Mouse (Mus musculus) adrenal gland, postnatal 10 days (tissue): ENCODE results near the gene Olfr979. TPM values are rescaled to one million over a fixed set of nuclear protein-coding genes. Genes with fewer than 3 reads are reported as not detected.
"Not testable (repeated sequence)": the region's sequence is repeated elsewhere in the genome, so short reads cannot be mapped to it uniquely, and the experiment has no call there.

ENCODE experiments used
- DNase-seq: peaks from one replicate; pipeline ENCODE4 v3.0.0; 2021; ENCODE audit warnings: mixed read lengths
- long read RNA-seq, 2 experiments: library from polyadenylated mRNA; stranded (forward); transcript quantifications; one replicate each; pipeline ENCODE4 v2.0.0; 2021
- total RNA-seq, 2 experiments: library from RNA; stranded (reverse); gene quantifications; 2 replicates each; pipeline ENCODE4 v1.2.3; 2021

The Olfr979 gene
- not detected for total RNA-seq
- long read RNA-seq, experiment 1: 0 reads
- long read RNA-seq, experiment 2: 0 reads

- DNase-seq: no peak
Measured at GRCm38 (mm10) chr9:40003365-40003764, at the start of gene Olfr979. Gene Olfr979 (minus strand): TSS chr9:40003465.

GRCm38 (mm10) chr9:40050138-40050537 is 46.9 kb upstream of the Olfr979 start:
- no peak for DNase-seq

GRCm38 (mm10) chr9:40021164-40021563 is 17.9 kb upstream of the Olfr979 start, which contains the start of gene Olfr981:
Gene Olfr981 (plus strand): TSS chr9:40021464.
- DNase-seq: no peak

- DNase-seq: no peak
Measured at GRCm38 (mm10) chr9:40009482-40009881, 6.2 kb upstream of the Olfr979 start, which contains the start of gene Olfr980. Gene Olfr980 (minus strand): TSS chr9:40009582.

- no peak for DNase-seq
Measured at GRCm38 (mm10) chr9:39991813-39992212, 11.5 kb downstream of the Olfr979 start, which contains the start of gene Olfr978. Gene Olfr978 (plus strand): TSS chr9:39992113.

- DNase-seq: not testable (repeated sequence)
Measured at GRCm38 (mm10) chr9:39976581-39977145, 26.6 kb downstream of the Olfr979 start.

- DNase-seq: not testable (repeated sequence)
Measured at GRCm38 (mm10) chr9:39961033-39961432, 42.2 kb downstream of the Olfr979 start, which contains the start of gene Olfr976. Gene Olfr976 (minus strand): TSS chr9:39961133.

GRCm38 (mm10) chr9:39951946-39952345 is 51.3 kb downstream of the Olfr979 start, which contains the start of gene Olfr975:
Gene Olfr975 (minus strand): TSS chr9:39952046.
- no peak for DNase-seq

Other genes with a start within 250 kb of the Olfr979 start
- gene Olfr968, start 220.2 kb downstream of the Olfr979 start, total RNA-seq: not detected
- not detected for gene Olfr969, start 212.5 kb downstream of the Olfr979 start, total RNA-seq
- not detected for gene Olfr970, start 194.6 kb downstream of the Olfr979 start, total RNA-seq
- not detected for gene Olfr971, start 166.6 kb downstream of the Olfr979 start, total RNA-seq
- not detected for gene Olfr972, start 137.0 kb downstream of the Olfr979 start, total RNA-seq
- gene Olfr229, start 96.1 kb downstream of the Olfr979 start, total RNA-seq: not detected
- not detected for gene Olfr974, start 66.0 kb downstream of the Olfr979 start, total RNA-seq
- not detected for gene Olfr975, start 51.4 kb downstream of the Olfr979 start, total RNA-seq
- gene Olfr976, start 42.3 kb downstream of the Olfr979 start, total RNA-seq: not detected
- gene Olfr978, start 11.4 kb downstream of the Olfr979 start, total RNA-seq: not detected
- gene Olfr980, start 6.1 kb upstream of the Olfr979 start, total RNA-seq: not detected
- not detected for gene Olfr981, start 18.0 kb upstream of the Olfr979 start, total RNA-seq
- gene Olfr982, start 70.4 kb upstream of the Olfr979 start, total RNA-seq: not detected
- not detected for gene Olfr983, start 90.1 kb upstream of the Olfr979 start, total RNA-seq
- not detected for gene Olfr984, start 110.7 kb upstream of the Olfr979 start, total RNA-seq
- not detected for gene Olfr985, start 126.7 kb upstream of the Olfr979 start, total RNA-seq
- not detected for gene Tmem225, start 144.7 kb upstream of the Olfr979 start, total RNA-seq
- gene Olfr986, start 177.5 kb upstream of the Olfr979 start, total RNA-seq: not detected
- gene Zfp202, start 188.9 kb upstream of the Olfr979 start, total RNA-seq: 1 to 10 TPM; 4.3 to 4.5 TPM